Mouse (Mus musculus): ENCODE measurements around the gene Gpr162. TPM values are rescaled to one million over a fixed set of nuclear protein-coding genes. Genes with fewer than 3 reads are reported as not detected.
A peak's percentile ranks its signal among the peaks of the same experiment; 100 is the strongest.
"Not testable (repeated sequence)": the region's sequence is repeated elsewhere in the genome, so short reads cannot be mapped to it uniquely, and the experiment has no call there.

The Gpr162 gene
- polyA plus RNA-seq (2015; fragmentation: Nextera tagmentation; extraction: Ambion mirVana): 15.2 and 21.8 TPM in 2 replicates

- DNase-seq (ENCODE audit: low spot score): peak; percentile 78
These were observed at the start of gene Gpr162 for GRCm38 (mm10) chr6:124863658-124864298. TSS of gene Gpr162 (minus strand) at chr6:124863983.

- no peak for DNase-seq (ENCODE audit: low spot score)
These were observed 49.4 kb upstream of the Gpr162 start for GRCm38 (mm10) chr6:124913214-124913613.

- DNase-seq (ENCODE audit: low spot score): peak; percentile 56
These were observed 47.9 kb upstream of the Gpr162 start, which contains the start of gene Lag3 for GRCm38 (mm10) chr6:124911533-124912218. TSS of gene Lag3 (minus strand) at chr6:124911705.

- DNase-seq (ENCODE audit: low spot score): no peak
These were observed 46.2 kb upstream of the Gpr162 start for GRCm38 (mm10) chr6:124910032-124910431.

- DNase-seq (ENCODE audit: low spot score): no peak
These were observed 44.0 kb upstream of the Gpr162 start for GRCm38 (mm10) chr6:124907767-124908166.

GRCm38 (mm10) chr6:124904991-124905860, 41.4 kb upstream of the Gpr162 start:
- DNase-seq (ENCODE audit: low spot score): no peak

- peak; percentile 73 for DNase-seq (ENCODE audit: low spot score)
These were observed 40.6 kb upstream of the Gpr162 start for GRCm38 (mm10) chr6:124904161-124904981.

GRCm38 (mm10) chr6:124903580-124904151, 39.9 kb upstream of the Gpr162 start:
- peak; percentile 95 for DNase-seq (ENCODE audit: low spot score)

- no peak for DNase-seq (ENCODE audit: low spot score)
These were observed 38.1 kb upstream of the Gpr162 start for GRCm38 (mm10) chr6:124901851-124902250.

GRCm38 (mm10) chr6:124900801-124901480, 37.2 kb upstream of the Gpr162 start:
- no peak for DNase-seq (ENCODE audit: low spot score)

GRCm38 (mm10) chr6:124900056-124900800, 36.4 kb upstream of the Gpr162 start:
- peak; percentile 96 for DNase-seq (ENCODE audit: low spot score)

GRCm38 (mm10) chr6:124898359-124898758, 34.6 kb upstream of the Gpr162 start:
- DNase-seq (ENCODE audit: low spot score): no peak

- not testable (repeated sequence) for DNase-seq (ENCODE audit: low spot score)
These were observed 30.3 kb upstream of the Gpr162 start for GRCm38 (mm10) chr6:124894113-124894512.

GRCm38 (mm10) chr6:124890997-124891396, 27.2 kb upstream of the Gpr162 start:
- no peak for DNase-seq (ENCODE audit: low spot score)

- DNase-seq (ENCODE audit: low spot score): peak; percentile 47
These were observed 24.9 kb upstream of the Gpr162 start for GRCm38 (mm10) chr6:124888555-124889125.

- DNase-seq (ENCODE audit: low spot score): peak; percentile 63
These were observed 24.2 kb upstream of the Gpr162 start, which contains the start of gene Cd4 for GRCm38 (mm10) chr6:124887986-124888385. TSS of gene Cd4 (minus strand) at chr6:124888221.

GRCm38 (mm10) chr6:124885956-124886381, 22.2 kb upstream of the Gpr162 start:
- peak; percentile 71 for DNase-seq (ENCODE audit: low spot score)

- peak; percentile 91 for DNase-seq (ENCODE audit: low spot score)
These were observed 21.1 kb upstream of the Gpr162 start for GRCm38 (mm10) chr6:124884714-124885500.

All from thymus, postnatal 0 days (tissue).